In the genomic region with DNA sequence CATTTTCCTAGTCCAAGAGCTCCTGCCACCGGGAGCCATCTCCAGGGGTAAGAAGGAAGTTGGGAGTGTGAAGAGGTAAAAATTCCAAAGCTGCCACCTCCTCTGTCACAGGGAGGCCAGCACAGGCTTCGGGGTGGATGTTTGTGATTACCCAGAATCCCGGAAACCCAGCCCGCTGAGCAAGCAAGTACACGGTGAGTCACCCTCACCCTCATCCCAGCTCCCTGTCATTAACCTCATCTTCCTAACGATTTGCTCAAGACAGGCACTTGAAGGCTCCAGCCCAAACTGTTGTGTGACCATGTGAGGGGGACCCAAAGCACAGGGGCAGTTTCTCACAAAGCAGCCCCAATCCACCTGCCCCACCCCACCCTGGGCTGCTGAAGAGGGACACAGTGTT, we compare ENCODE assay signal across 15 mouse cellular contexts. TPM values are rescaled to one million over a fixed set of nuclear protein-coding genes. Genes with fewer than 3 reads are reported as not detected.
A peak's percentile ranks its signal among the peaks of the same experiment; 100 is the strongest.
DNase-seq lines count a peak whose midpoint lies in the region; ATAC-seq and TF ChIP-seq lines count a peak whose summit lies in the region.
"Had no signal": no experiment of that assay in that cellular context is flagged by ENCODE, and none has a peak within 500 bp of the region (broad histone marks: within the 10 kb centered on the region; RNA-seq: fewer than 3 reads in every experiment).

No protein-coding gene starts in this region.

- no peak overlapping the region for H3K27ac ChIP-seq in heart, embryonic 11.5 days (ENCODE audit: low read depth, low read length)
- H3K27ac ChIP-seq in embryonic facial prominence, embryonic 11.5 days (replicated peaks; ENCODE audit: low read depth, low read length) = peak overlapping the region; percentile 38
- peak overlapping the region; percentile 46 for H3K27ac ChIP-seq in liver, postnatal 0 days (ENCODE audit: low read depth)
- H3K27ac ChIP-seq in forebrain, embryonic 12.5 days = no peak overlapping the region
- H3K27ac ChIP-seq: hindbrain, embryonic 13.5 days; stomach, embryonic 15.5 days had no signal

- H3K4me3 ChIP-seq in heart, embryonic 11.5 days (ENCODE audit: low read depth, low read length) = no peak overlapping the region
- no peak overlapping the region for H3K4me3 ChIP-seq in embryonic facial prominence, embryonic 11.5 days (ENCODE audit: low read depth, low read length)
- no peak overlapping the region for H3K4me3 ChIP-seq in liver, postnatal 0 days (ENCODE audit: low read depth, low read length)
- no peak overlapping the region for H3K4me3 ChIP-seq in forebrain, embryonic 12.5 days (replicated peaks)
- H3K4me3 ChIP-seq: erythroblast, embryonic 14.5 days; hindbrain, embryonic 13.5 days; stomach, embryonic 15.5 days had no signal

- no peak for ATAC-seq in heart, embryonic 11.5 days (replicated peaks; ENCODE audit: insufficient number of reproducible peaks, low FRiP score, low TSS enrichment)
- no peak for ATAC-seq in embryonic facial prominence, embryonic 11.5 days (replicated peaks; ENCODE audit: insufficient number of reproducible peaks, low FRiP score, low TSS enrichment, low read depth)
- peak; percentile 53; the same call in 1 of the 2 replicates for ATAC-seq in liver, postnatal 0 days
- no peak for ATAC-seq in forebrain, embryonic 12.5 days (ENCODE audit: low FRiP score)
- ATAC-seq: activated CD4-positive, CD25-positive, alpha-beta regulatory T cell, adult 4 months had no signal

- WGBS in heart, embryonic 11.5 days (ENCODE audit: insufficient replicate concordance) = 38% methylated on average over 6 of the region's 6 CpGs
- 51% methylated on average over 6 of the region's 6 CpGs for WGBS in embryonic facial prominence, embryonic 11.5 days
- 43% methylated on average over 6 of the region's 6 CpGs for WGBS in liver, postnatal 0 days (ENCODE audit: insufficient replicate concordance)
- WGBS in forebrain, embryonic 12.5 days = 69% methylated on average over 6 of the region's 6 CpGs

- H3K4me1 ChIP-seq in heart, embryonic 11.5 days (ENCODE audit: control insufficient read depth, insufficient read depth, low read length) = peaks cover 27% of the 10 kb centered on the region
- peaks cover 34% of the 10 kb centered on the region for H3K4me1 ChIP-seq in embryonic facial prominence, embryonic 11.5 days (ENCODE audit: control insufficient read depth, insufficient read depth, low read length)
- no peaks in the 10 kb centered on the region for H3K4me1 ChIP-seq in liver, postnatal 0 days (ENCODE audit: insufficient read depth)
- H3K4me1 ChIP-seq in forebrain, embryonic 12.5 days = peaks cover 28% of the 10 kb centered on the region

- H3K9ac ChIP-seq in heart, embryonic 11.5 days (ENCODE audit: low read depth, low read length) = no peak overlapping the region
- H3K9ac ChIP-seq in embryonic facial prominence, embryonic 11.5 days (replicated peaks; ENCODE audit: low read length) = no peak overlapping the region
- no peak overlapping the region for H3K9ac ChIP-seq in liver, postnatal 0 days (replicated peaks)
- no peak overlapping the region for H3K9ac ChIP-seq in forebrain, embryonic 12.5 days
- H3K9ac ChIP-seq: hindbrain, embryonic 13.5 days; stomach, embryonic 15.5 days had no signal

- no peak overlapping the region for H3K4me2 ChIP-seq in heart, embryonic 11.5 days
- no peak overlapping the region for H3K4me2 ChIP-seq in embryonic facial prominence, embryonic 11.5 days (ENCODE audit: low read depth, low read length)
- H3K4me2 ChIP-seq in liver, postnatal 0 days (ENCODE audit: low read depth, low read length) = no peak overlapping the region
- H3K4me2 ChIP-seq in forebrain, embryonic 12.5 days = no peak overlapping the region
- H3K4me2 ChIP-seq: hindbrain, embryonic 13.5 days; stomach, embryonic 15.5 days had no signal

- no peaks in the 10 kb centered on the region for H3K9me3 ChIP-seq in heart, embryonic 11.5 days (replicated peaks; ENCODE audit: control insufficient read depth, low read length)
- no peaks in the 10 kb centered on the region for H3K9me3 ChIP-seq in embryonic facial prominence, embryonic 11.5 days (replicated peaks; ENCODE audit: control insufficient read depth, low read length)
- H3K9me3 ChIP-seq in liver, postnatal 0 days (ENCODE audit: low read length) = no peaks in the 10 kb centered on the region
- H3K9me3 ChIP-seq in forebrain, embryonic 12.5 days = no peaks in the 10 kb centered on the region
- H3K9me3 ChIP-seq: hindbrain, embryonic 13.5 days; stomach, embryonic 15.5 days had no signal

- no peak for TF ChIP-seq CTCF in liver, postnatal 0 days (IDR thresholded peaks at IDR 0.05; ENCODE audit: low read depth)

- no peaks in the 10 kb centered on the region for H3K36me3 ChIP-seq in heart, embryonic 11.5 days (ENCODE audit: control insufficient read depth, insufficient read depth, low read length)
- no peaks in the 10 kb centered on the region for H3K36me3 ChIP-seq in embryonic facial prominence, embryonic 11.5 days (replicated peaks; ENCODE audit: control insufficient read depth, insufficient read depth, low read depth, low read length)
- H3K36me3 ChIP-seq in liver, postnatal 0 days (replicated peaks; ENCODE audit: insufficient read depth, low read length) = no peaks in the 10 kb centered on the region
- no peaks in the 10 kb centered on the region for H3K36me3 ChIP-seq in forebrain, embryonic 12.5 days (replicated peaks)
- H3K36me3 ChIP-seq: hindbrain, embryonic 13.5 days; stomach, embryonic 15.5 days had no signal

- DNase-seq in heart, adult 8-10 months (ENCODE audit: low spot score) = peak; percentile 36
- peak; percentile 24 for DNase-seq in lung, postnatal 10 days
- no peak for DNase-seq in lung, postnatal 36 days
- DNase-seq in embryonic facial prominence, embryonic 11.5 days (ENCODE audit: low spot score) = no peak
- DNase-seq in liver, postnatal 0 days = no peak
- no peak for DNase-seq in gastrocnemius, adult 18-20 months (ENCODE audit: low spot score)
- DNase-seq: cerebellum, adult 8-10 months; gastrocnemius, postnatal 25 days; layer of hippocampus, adult 9-11 months had no signal

- H3K27me3 ChIP-seq in heart, embryonic 11.5 days (ENCODE audit: control insufficient read depth, insufficient read depth, low read length) = no peaks in the 10 kb centered on the region
- H3K27me3 ChIP-seq in embryonic facial prominence, embryonic 11.5 days (ENCODE audit: control insufficient read depth, insufficient read depth, low read length) = no peaks in the 10 kb centered on the region
- H3K27me3 ChIP-seq in liver, postnatal 0 days (ENCODE audit: insufficient read depth, low read length) = no peaks in the 10 kb centered on the region
- H3K27me3 ChIP-seq in forebrain, embryonic 12.5 days = no peaks in the 10 kb centered on the region
- H3K27me3 ChIP-seq: hindbrain, embryonic 13.5 days; stomach, embryonic 15.5 days had no signal

- TF ChIP-seq EP300 in liver, postnatal 0 days (IDR thresholded peaks at IDR 0.05; ENCODE audit: low read depth) = no peak

RNA-seq across cellular contexts. Expression of gene Dusp7, which starts 14.7 kb away (rescaled TPM):
- total RNA-seq in heart, adult 8-10 months (2022) = 10 to 100 TPM; 53.4 to 67.0 (median 62.7) TPM
- polyA plus RNA-seq in heart, embryonic 11.5 days (2014; fragmentation: Nextera tagmentation; extraction: Ambion mirVana) = 19.8 and 22.0 TPM in 2 replicates
- 52.2 and 55.1 TPM in 2 replicates for polyA plus RNA-seq in embryonic facial prominence, embryonic 11.5 days (2014; fragmentation: Nextera tagmentation; extraction: Ambion mirVana)
- polyA plus RNA-seq in liver, postnatal 0 days (2015; fragmentation: Nextera tagmentation; extraction: Ambion mirVana) = 3.4 TPM in 2 replicates
- 10 to 100 TPM; 15.3 to 27.6 TPM for total RNA-seq in gastrocnemius, adult 18-20 months (2021)
- 12.1 and 16.3 TPM in 2 replicates for polyA plus RNA-seq in forebrain, embryonic 12.5 days (2016; fragmentation: Nextera tagmentation; extraction: Ambion mirVana)

Comparison
In these comparisons a context has a peak if more than half of its experiments do, and no peak if none do; other contexts are left out.
1. DNase-seq: peak in heart, adult 8-10 months (single experiment) and lung, postnatal 10 days (single experiment); none in lung, postnatal 36 days (single experiment), embryonic facial prominence, embryonic 11.5 days (single experiment), liver, postnatal 0 days (single experiment) and gastrocnemius, adult 18-20 months (single experiment).
2. H3K27ac ChIP-seq: peak in embryonic facial prominence, embryonic 11.5 days (single experiment) and liver, postnatal 0 days (single experiment); none in heart, embryonic 11.5 days (single experiment) and forebrain, embryonic 12.5 days (single experiment).